Mouse (Mus musculus) ES-Bruce4 (cell line): ENCODE results near the gene Rassf2.

ENCODE experiments used
- CTCF ChIP-seq: IDR thresholded peaks from one replicate; pipeline ENCODE4 v1.8.1; 2011; ENCODE audit warnings: low read depth, low read length
- EP300 ChIP-seq: IDR thresholded peaks from 2 replicates; pipeline ENCODE4 v1.6.1; 2011; ENCODE audit warnings: low read depth, low read length; ENCODE audit not compliant: insufficient read depth
- POLR2A ChIP-seq: IDR thresholded peaks from one replicate; pipeline ENCODE4 v1.8.1; 2011; ENCODE audit warnings: low read length; ENCODE audit not compliant: insufficient read depth

DNA sequence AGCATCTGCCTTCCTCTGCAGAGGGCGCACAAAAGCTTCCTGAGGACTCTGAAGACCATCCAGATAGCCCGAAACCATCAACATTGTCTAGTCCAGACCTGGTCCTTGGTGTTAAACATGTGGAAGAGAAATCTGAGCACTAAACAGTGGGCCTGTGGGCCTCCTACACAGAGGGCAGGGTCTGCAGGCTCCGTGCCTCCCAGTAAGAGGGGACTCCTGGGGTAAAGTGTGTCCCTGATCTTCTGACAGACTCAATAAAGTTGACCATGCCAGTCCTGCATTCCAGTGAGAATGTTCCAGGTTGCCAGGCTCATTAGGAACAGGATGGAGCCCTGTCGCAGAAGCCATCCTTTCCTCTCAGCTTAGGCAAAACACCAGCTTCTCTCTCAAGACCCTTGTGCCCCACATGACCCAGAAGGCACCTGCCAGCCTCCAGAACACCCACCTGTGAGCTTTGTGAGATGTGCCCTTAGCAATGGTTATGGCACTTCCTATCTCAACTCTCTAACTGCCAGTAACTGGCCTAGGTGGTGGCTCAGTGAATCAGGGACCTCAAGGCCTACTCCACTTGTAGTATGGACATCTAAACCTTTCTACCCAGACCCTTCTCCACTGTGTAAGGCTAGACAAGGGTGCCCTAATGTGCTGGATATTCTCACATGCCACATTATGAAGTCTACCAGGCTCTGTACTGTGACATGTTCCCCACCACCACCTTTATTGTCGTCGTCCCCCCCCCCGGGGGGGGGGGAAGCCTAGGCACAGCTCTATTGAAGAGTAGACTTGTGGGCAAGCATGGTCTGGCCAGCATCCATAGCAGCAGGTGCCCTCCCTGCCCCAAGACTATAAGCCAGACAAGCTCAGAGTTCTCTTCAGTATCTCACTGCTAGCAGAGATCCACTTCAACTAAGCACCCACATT is 73.5 kb downstream of the Rassf2 start:
- TF ChIP-seq POLR2A (no peak), CTCF (no peak), EP300 (no peak)
